Mouse (Mus musculus) right cerebral cortex, postnatal 25 days (tissue): ENCODE results near the gene Zfand3.

Source experiments
- DNase-seq: peaks from one replicate; pipeline ENCODE4 v3.0.0; 2022

The Zfand3 gene

GRCm38 (mm10) chr17:30053463-30053862 lies 48.9 kb downstream of the Zfand3 start:
- DNase-seq: peak; percentile 35

DNA sequence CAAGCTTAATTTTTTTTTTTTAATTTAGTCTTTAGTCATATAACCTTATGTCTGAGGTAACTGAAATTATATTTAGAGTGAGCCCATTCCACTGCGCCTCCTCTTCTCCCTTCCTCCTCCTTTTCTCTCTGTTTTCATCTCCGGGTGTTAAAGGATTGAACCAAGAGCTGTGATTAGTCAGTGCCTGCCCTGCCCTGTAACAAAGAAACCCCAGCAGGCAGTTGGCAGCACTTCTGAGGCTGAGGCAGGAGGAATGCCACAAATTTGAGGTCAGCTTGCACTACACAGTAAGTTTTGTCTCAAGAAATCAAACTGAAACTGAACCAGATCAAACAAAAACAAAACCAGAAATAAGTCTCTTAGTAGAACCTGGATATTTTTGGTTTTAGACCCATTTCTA lies 49.3 kb downstream of the Zfand3 start:
- DNase-seq: no peak

- no peak for DNase-seq
Measured at GRCm38 (mm10) chr17:30056226-30056625, 51.7 kb downstream of the Zfand3 start.

DNA sequence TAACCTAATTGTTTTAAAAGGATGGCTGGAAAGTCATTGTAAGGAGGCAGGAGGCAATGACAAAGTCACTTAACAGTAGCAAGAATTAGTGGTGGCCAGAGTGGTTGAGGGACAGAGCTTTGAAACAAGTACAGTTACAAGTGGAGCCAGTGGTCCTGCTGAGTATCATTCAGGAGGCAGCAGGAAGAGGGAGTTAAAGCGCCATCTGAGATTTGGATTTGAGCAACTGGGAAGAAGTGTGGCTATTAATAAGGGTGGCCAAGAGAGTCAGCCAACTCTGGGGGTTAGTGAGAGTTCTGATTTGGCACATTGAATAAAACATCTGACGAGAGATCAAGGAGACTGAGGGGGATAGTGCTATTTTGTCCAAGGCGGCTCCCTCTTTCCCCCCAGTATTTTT lies 54.1 kb downstream of the Zfand3 start:
- no peak for DNase-seq

- DNase-seq: no peak
Measured at GRCm38 (mm10) chr17:30059066-30059465, 54.5 kb downstream of the Zfand3 start.

- no peak for DNase-seq
Measured at GRCm38 (mm10) chr17:30061100-30061837, 56.7 kb downstream of the Zfand3 start.

DNA sequence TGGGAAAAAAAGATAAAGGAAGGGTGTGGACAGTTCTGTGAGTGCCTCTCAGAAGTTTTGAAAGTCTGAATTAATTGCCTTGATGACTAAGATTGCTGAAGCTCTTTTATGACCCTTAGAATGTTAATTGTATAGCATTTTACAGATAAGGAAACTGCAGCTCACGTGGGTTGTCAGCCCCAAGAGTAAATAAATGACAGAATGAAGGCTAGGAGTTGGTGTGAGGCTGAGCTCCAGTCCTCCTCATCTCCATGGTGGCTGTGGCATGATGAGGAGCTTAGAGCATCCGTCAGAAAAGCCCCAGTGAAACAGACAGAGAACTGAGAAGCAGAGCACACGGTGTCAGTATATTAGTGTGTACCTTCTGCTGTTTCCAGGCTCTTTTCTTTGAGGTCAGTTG lies 59.3 kb downstream of the Zfand3 start:
- no peak for DNase-seq

DNA sequence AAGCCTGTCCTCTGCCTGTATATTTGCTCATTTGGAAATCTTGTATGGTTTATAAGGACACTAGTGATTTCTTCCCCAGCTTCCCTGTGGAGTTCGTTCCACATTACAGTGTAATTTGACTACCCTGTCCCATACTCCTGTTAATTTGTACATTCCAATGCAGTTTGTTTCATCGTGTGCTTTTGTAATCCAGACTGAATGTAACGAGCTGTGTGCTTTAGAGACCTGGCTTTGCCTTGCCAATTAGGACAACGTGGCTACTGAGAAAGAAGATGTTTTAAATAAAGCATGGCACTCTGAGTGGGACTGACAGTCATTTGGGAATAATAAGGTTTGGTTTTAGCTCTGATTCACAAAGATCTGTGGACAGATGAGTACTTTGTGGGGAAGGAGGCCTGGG lies 60.2 kb downstream of the Zfand3 start:
- DNase-seq: no peak

- DNase-seq: no peak
Measured at GRCm38 (mm10) chr17:30069776-30070175, 65.2 kb downstream of the Zfand3 start.

GRCm38 (mm10) chr17:30070631-30071030 lies 66.1 kb downstream of the Zfand3 start:
- no peak for DNase-seq

GRCm38 (mm10) chr17:30072613-30073012 lies 68.1 kb downstream of the Zfand3 start:
- DNase-seq: no peak

- no peak for DNase-seq
Measured at GRCm38 (mm10) chr17:30075896-30076295, 71.4 kb downstream of the Zfand3 start.

GRCm38 (mm10) chr17:30084007-30084406 lies 79.5 kb downstream of the Zfand3 start:
- DNase-seq: peak; percentile 63

DNA sequence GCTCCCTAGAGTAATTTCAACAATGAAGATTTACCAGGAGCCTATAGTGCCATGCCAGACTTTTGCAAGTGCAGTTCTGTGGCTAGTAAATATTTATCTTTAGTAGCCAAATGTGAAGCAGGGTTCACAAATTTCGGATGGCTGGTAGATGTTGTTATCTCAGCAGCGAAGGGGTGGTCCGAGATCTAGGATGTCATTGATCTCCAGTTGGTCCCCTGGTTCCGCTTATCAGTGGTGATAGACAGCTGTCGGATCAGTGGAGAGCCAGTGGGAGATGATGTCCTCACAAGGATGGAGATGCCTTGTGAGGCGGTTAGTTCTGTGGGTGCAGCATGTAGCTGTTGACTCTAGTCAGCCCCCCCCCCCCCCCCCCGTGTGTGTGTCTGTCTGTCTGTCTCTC lies 82.2 kb downstream of the Zfand3 start:
- DNase-seq: no peak

- DNase-seq: no peak
Measured at GRCm38 (mm10) chr17:30088431-30088830, 83.9 kb downstream of the Zfand3 start.

DNA sequence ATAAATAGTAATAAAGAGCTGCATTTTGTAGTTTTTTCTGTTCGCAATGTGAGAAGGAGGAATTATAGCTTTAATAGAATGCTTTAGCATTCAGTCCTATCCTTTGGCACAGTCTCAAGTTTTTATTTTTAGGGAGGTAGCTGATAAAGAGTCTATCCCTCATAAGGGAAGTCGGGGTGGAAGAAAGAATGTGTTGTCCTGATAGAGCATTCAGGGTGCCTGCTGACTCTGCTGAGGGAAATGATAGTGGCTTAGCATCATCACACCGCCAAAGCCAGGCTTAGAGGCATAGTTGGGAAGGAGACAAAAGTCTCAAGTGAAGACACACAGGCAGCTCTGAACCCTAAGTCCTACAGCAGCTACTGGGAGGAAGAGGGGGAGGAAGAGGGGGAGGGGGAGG lies 85.9 kb downstream of the Zfand3 start:
- no peak for DNase-seq

- DNase-seq: no peak
Measured at GRCm38 (mm10) chr17:30093148-30093749, 88.7 kb downstream of the Zfand3 start.

GRCm38 (mm10) chr17:30097156-30097555 lies 92.6 kb downstream of the Zfand3 start:
- no peak for DNase-seq

DNA sequence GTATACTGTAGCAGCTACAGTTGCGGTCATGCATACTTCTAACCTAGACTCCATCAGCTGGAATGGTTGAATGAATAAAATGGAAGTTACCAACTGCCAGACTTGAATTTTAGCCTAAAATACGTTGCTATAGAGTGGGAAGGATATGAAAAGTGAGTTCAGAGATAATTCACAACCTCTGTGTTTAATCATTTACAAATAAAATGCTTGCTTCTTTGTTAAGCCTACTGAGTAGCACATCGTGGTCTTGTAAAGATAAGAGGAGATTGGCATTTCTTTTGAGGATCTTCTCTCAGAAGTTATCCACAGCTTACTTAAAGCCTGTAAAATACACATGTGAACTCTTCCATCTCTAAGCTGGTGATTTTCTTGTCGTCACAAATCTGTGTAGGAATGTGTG lies 93.1 kb downstream of the Zfand3 start:
- no peak for DNase-seq

DNA sequence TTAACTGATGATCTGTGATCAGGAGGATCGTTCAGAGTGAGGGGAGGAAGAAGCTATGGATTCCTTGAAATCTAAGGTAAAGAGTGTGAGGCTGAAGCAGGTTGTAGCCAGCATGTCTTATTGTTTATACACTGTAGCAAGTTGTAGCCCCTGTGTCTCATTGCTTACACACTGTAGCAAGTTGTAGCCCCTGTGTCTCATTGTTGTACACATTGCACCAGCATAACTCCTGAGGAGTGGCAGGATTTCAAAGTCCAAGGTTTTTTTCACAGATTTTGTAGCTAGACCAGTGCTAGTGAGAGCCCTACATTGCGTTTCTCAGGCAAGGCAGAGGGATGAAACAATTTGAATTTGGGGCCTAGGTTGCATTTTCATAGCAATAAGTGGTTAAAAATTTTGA lies 95.1 kb downstream of the Zfand3 start:
- no peak for DNase-seq

DNA sequence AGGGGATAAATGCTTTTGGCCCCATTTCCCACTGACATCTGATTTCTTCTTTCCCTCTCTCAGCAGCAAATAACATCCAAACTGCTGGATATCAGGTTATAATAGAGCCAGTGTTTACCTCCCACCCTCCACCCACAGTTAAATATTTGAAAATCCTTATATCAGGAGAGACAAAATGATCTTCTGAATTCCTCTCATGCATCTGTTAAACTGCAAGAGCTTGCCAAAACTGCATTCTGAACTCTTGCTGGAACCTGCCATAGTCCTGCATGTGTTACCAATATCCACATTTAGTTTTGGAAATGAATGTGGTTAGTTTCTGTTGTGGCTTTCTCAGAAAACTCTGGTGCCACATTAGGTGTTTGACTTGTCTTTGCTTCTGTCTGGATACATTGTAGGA lies 97.3 kb downstream of the Zfand3 start:
- DNase-seq: no peak

DNA sequence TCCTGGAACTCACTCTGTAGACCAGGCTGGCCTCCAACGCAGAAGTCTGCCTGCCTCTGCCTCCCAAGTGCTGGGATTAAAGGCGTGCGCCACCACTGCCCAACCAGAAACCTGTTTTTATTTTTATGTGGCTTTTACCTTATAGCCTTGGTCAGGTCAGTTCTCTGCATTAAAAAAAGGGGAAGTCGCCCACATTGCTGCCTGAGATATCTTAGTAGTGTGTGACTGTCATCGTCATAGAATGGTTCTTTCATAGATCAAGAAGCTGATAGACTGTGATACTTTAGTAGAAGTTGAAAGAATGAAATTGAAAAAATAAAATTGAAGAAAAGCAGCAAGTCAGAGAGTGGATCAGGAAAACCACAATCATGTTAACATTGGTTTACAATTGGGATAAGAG lies 98.5 kb downstream of the Zfand3 start:
- DNase-seq: no peak

DNA sequence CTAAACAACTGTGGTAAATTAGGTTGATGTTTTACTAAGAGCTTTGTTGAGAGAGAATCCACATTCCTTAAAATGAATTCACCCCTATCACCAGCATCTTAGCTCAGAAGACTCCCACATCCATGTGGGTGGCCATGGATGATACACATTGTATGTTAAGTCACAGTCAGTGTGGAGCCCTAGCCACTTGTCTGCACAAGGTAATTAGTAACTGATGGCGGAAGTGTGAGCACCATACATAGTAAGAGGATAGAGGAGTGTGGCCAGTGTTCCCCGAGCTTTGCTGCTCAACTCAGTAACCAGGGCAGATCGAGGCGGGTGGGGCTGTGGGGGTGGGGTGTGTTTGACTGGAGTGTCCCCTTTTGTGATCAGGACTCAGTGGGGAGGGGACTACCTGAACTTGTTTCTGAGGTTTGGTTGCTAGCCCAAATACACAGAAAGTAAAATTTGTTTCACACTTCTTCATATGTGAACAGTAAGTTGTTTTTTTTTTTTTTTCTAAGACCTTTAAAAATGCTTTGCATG lies 99.2 kb downstream of the Zfand3 start:
- DNase-seq: no peak

GRCm38 (mm10) chr17:30105369-30105768 lies 100.8 kb downstream of the Zfand3 start:
- no peak for DNase-seq

DNA sequence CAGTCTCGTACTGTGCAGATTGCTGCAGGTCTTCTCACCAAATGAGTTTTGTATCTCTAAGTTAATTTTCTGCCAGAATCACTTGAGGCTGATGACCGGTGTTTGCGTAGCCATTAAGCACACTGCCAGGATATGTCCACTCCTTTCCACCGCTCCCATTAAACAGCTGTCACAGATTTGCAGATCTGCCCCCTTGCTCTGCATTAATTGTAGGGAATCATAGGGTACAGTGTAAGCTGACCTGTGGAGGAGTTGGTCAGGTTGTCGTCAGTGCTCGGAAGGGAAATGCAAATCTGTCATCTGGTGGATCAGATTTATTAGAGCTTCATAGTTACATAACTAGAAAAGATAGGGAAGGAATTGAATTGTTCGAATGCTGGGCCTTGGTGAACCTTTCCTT lies 106.1 kb downstream of the Zfand3 start:
- no peak for DNase-seq
